Mouse (Mus musculus) cerebellum, adult 9-10 months (tissue): ENCODE measurements around the gene Dhrs13.
A peak's percentile ranks its signal among the peaks of the same experiment; 100 is the strongest.
"Not testable (repeated sequence)": the region's sequence is repeated elsewhere in the genome, so short reads cannot be mapped to it uniquely, and the experiment has no call there.

ENCODE experiments used
- DNase-seq: peaks from one replicate; pipeline ENCODE4 v3.0.0; 2022

Dhrs13 gene

GRCm38 (mm10) chr11:78031947-78032808, at the start of gene Dhrs13:
Gene Dhrs13 (plus strand): TSS chr11:78032280.
- DNase-seq, result peak; percentile 94

GRCm38 (mm10) chr11:77982441-77982905, 49.6 kb upstream of the Dhrs13 start, which contains the start of gene Phf12:
Gene Phf12 (plus strand): TSS chr11:77982754.
- DNase-seq, result peak; percentile 100

- peak; percentile 82 for DNase-seq
Measured at GRCm38 (mm10) chr11:77983191-77983936, 48.7 kb upstream of the Dhrs13 start.

GRCm38 (mm10) chr11:77983937-77984835, 47.9 kb upstream of the Dhrs13 start:
- DNase-seq, result peak; percentile 77

- DNase-seq, result peak; percentile 73
Measured at GRCm38 (mm10) chr11:77984836-77985231, 47.2 kb upstream of the Dhrs13 start.

GRCm38 (mm10) chr11:77985541-77986065, 46.5 kb upstream of the Dhrs13 start:
- peak; percentile 40 for DNase-seq

GRCm38 (mm10) chr11:77989071-77989690, 42.9 kb upstream of the Dhrs13 start:
- DNase-seq, result peak; percentile 75

- no peak for DNase-seq
Measured at GRCm38 (mm10) chr11:77995556-77995955, 36.5 kb upstream of the Dhrs13 start.

GRCm38 (mm10) chr11:78006446-78006845, 25.6 kb upstream of the Dhrs13 start:
- no peak for DNase-seq

GRCm38 (mm10) chr11:78019676-78020075, 12.4 kb upstream of the Dhrs13 start:
- peak; percentile 78 for DNase-seq

GRCm38 (mm10) chr11:78023607-78024006, 8.5 kb upstream of the Dhrs13 start:
- no peak for DNase-seq

- no peak for DNase-seq
Measured at GRCm38 (mm10) chr11:78029240-78029639, 2.8 kb upstream of the Dhrs13 start.

GRCm38 (mm10) chr11:78030600-78030999, 1.5 kb upstream of the Dhrs13 start:
- no peak for DNase-seq

GRCm38 (mm10) chr11:78031389-78031788, 691 bp upstream of the Dhrs13 start:
- DNase-seq, result no peak

GRCm38 (mm10) chr11:78032809-78033195, 722 bp downstream of the Dhrs13 start:
- no peak for DNase-seq

- no peak for DNase-seq
Measured at GRCm38 (mm10) chr11:78033931-78034617, 2.0 kb downstream of the Dhrs13 start.

GRCm38 (mm10) chr11:78036791-78037190, 4.7 kb downstream of the Dhrs13 start:
- DNase-seq, result no peak

- DNase-seq, result peak; percentile 53
Measured at GRCm38 (mm10) chr11:78037831-78038752, 6.0 kb downstream of the Dhrs13 start, which contains the start of gene Flot2. Gene Flot2 (plus strand): TSS chr11:78037931.

GRCm38 (mm10) chr11:78040878-78041277, 8.8 kb downstream of the Dhrs13 start:
- DNase-seq, result no peak

GRCm38 (mm10) chr11:78042290-78042870, 10.3 kb downstream of the Dhrs13 start:
- DNase-seq, result not testable (repeated sequence)
